Comparison of ENCODE assay signal across 8 mouse cellular contexts in genomic region chr10:87024884-87025283, GRCm38 (mm10). TPM values are rescaled to one million over a fixed set of nuclear protein-coding genes. Genes with fewer than 3 reads are reported as not detected.
DNase-seq lines count a peak whose midpoint lies in the region; ATAC-seq and TF ChIP-seq lines count a peak whose summit lies in the region.

No protein-coding gene starts in this region.

- 2% methylated on average over 9 of the region's 10 CpGs for WGBS in forebrain, embryonic 12.5 days

- H3K4me1 ChIP-seq in CH12.LX (ENCODE audit: control insufficient read depth in 1 of 2, insufficient read depth in 2 of 2): no peaks in the 10 kb centered on the region
- no peaks in the 10 kb centered on the region for H3K4me1 ChIP-seq in forebrain, embryonic 12.5 days

- no peak for TF ChIP-seq EP300 in CH12.LX (IDR thresholded peaks at IDR 0.05; ENCODE audit: low read length)

- ATAC-seq in forebrain, embryonic 12.5 days (ENCODE audit: low FRiP score): peak; percentile 91
- ATAC-seq in neutrophil, adult 5-6 weeks (ENCODE audit: extremely low read depth, insufficient number of reproducible peaks, low FRiP score, poor library complexity, severe bottlenecking): peak; percentile 90

- H3K79me2 ChIP-seq in CH12.LX (replicated peaks; ENCODE audit: control insufficient read depth, extremely low read depth, insufficient read depth, poor library complexity, severe bottlenecking): no peaks in the 10 kb centered on the region

- dilution Hi-C loops in CH12.LX (cut with MboI; ENCODE audit: extremely low pct_ligation_motif_present, extremely low pct_unique_long_range_greater_than_20kb, low sequenced_read_pairs): no loop called here

- TF ChIP-seq RAD21 in CH12.LX (IDR thresholded peaks at IDR 0.05; ENCODE audit: low read depth, low read length): peak; percentile 98

- no peak overlapping the region for H3K27ac ChIP-seq in CH12.LX (ENCODE audit: insufficient read depth, low read depth)
- H3K27ac ChIP-seq in forebrain, embryonic 12.5 days: no peak overlapping the region

- H3K36me3 ChIP-seq in CH12.LX (replicated peaks in 1 of 2; ENCODE audit: control insufficient read depth in 1 of 2, insufficient read depth in 1 of 2, low read length in 1 of 2): no peaks in the 10 kb centered on the region
- no peaks in the 10 kb centered on the region for H3K36me3 ChIP-seq in forebrain, embryonic 12.5 days (replicated peaks)

- DNase-seq in CH12.LX (ENCODE audit: extremely low read depth): peak; percentile 86
- peak; percentile 62 for DNase-seq in c-Kit-positive CD71-negative TER-119-negative erythroid progenitor cells, embryonic 14.5 days (ENCODE audit: low read depth)
- DNase-seq in heart, postnatal 14 days: peak; percentile 81 to 89
- DNase-seq in kidney, postnatal 4 days: peak; percentile 91
- peak; percentile 62 to 77 for DNase-seq in lung, adult 18-20 months
- peak; percentile 93 for DNase-seq in testis, postnatal 10 days (ENCODE audit: low spot score)

- in situ Hi-C loops in CH12.LX (cut with MboI; ENCODE audit: low pct_ligation_motif_present, low pct_unique_long_range_greater_than_20kb, low sequenced_read_pairs): loop anchor here (10.0 kb wide), 1 partner anchor 480 kb away; no protein-coding TSS in a partner anchor

- H3K4me2 ChIP-seq in CH12.LX (ENCODE audit: insufficient read depth, low read depth, poor library complexity, severe bottlenecking): no peak overlapping the region
- no peak overlapping the region for H3K4me2 ChIP-seq in forebrain, embryonic 12.5 days

- intact Hi-C loops in heart, postnatal 14 days (cut with DNase I): loop anchor here (1.0 to 5.0 kb wide), 3 partner anchors 32 to 1302 kb away; no protein-coding TSS in a partner anchor

- H3K9ac ChIP-seq in CH12.LX (ENCODE audit: insufficient read depth, low read depth): no peak overlapping the region
- no peak overlapping the region for H3K9ac ChIP-seq in forebrain, embryonic 12.5 days

- TF ChIP-seq CTCF in CH12.LX (conservative IDR thresholded peaks at IDR 0.05 in 1 of 2, IDR thresholded peaks at IDR 0.05 in 1 of 2; ENCODE audit: low read depth in 2 of 2, low read length in 2 of 2): peak; percentile 75 to 99

- no peaks in the 10 kb centered on the region for H3K9me3 ChIP-seq in CH12.LX (replicated peaks; ENCODE audit: low read length)
- H3K9me3 ChIP-seq in forebrain, embryonic 12.5 days: no peaks in the 10 kb centered on the region

- no peak overlapping the region for H3K4me3 ChIP-seq in CH12.LX (replicated peaks in 1 of 3; ENCODE audit: low read depth in 2 of 3, low read length in 2 of 3, poor library complexity in 1 of 3)
- H3K4me3 ChIP-seq in forebrain, embryonic 12.5 days (replicated peaks): no peak overlapping the region

- H3K27me3 ChIP-seq in CH12.LX (replicated peaks): no peaks in the 10 kb centered on the region
- 0 out of 2 replicates have a peak, but pooled peaks cover 3% of the 10 kb centered on the region for H3K27me3 ChIP-seq in forebrain, embryonic 12.5 days

- TF ChIP-seq POLR2A in CH12.LX (IDR thresholded peaks at IDR 0.05; ENCODE audit: low read depth, low read length): no peak

TF ChIP-seq in CH12.LX, 34 proteins besides CTCF, POLR2A, EP300 and RAD21:
- no peak for TF ChIP-seq ZNF384 (IDR thresholded peaks at IDR 0.05; ENCODE audit: low read depth, low read length)
- peak; percentile 31; the same call in 1 of the 2 replicates for TF ChIP-seq IRF4 (IDR thresholded peaks at IDR 0.05; ENCODE audit: low read depth, low read length)
- TF ChIP-seq ZC3H11A (IDR thresholded peaks at IDR 0.05; ENCODE audit: low read depth, low read length): peak; percentile 91
- TF ChIP-seq NELFE (IDR thresholded peaks at IDR 0.05; ENCODE audit: low read depth, low read length): peak; percentile 23; the same call in 1 of the 2 replicates
- TF ChIP-seq SMC3 (IDR thresholded peaks at IDR 0.05; ENCODE audit: low read depth, low read length): peak; percentile 99
- no peak for TF ChIP-seq E2F4 (IDR thresholded peaks at IDR 0.05; ENCODE audit: insufficient replicate concordance, low read depth, low read length)

RNA-seq across cellular contexts. Expression of gene Stab2, which starts 17.1 kb away (rescaled TPM):
- total RNA-seq in CH12.LX (2012; rRNA removed) (not detected in 2 replicates), CH12.LX (2014; rRNA removed) (not detected in 2 replicates)
- polyA plus RNA-seq in CH12.LX (2012; ENCODE audit: insufficient read length, low read depth): 0.09 and 0.12 TPM in 2 replicates
- polyA plus RNA-seq in forebrain, embryonic 12.5 days (2016; fragmentation: Nextera tagmentation; extraction: Ambion mirVana): 0.10 TPM in 1 of 2 replicates, not detected in the other
- total RNA-seq in heart, postnatal 14 days (2021): under 1 TPM; 0.17 to 0.41 TPM
- total RNA-seq in neutrophil, adult 5-6 weeks (2017): not detected in 2 replicates

RNA-seq across cellular contexts. Expression of gene 1700113H08Rik, which starts 33.0 kb away (rescaled TPM):
- not detected in 2 replicates for total RNA-seq in CH12.LX (2012; rRNA removed)
- not detected in 2 replicates for total RNA-seq in CH12.LX (2014; rRNA removed)
- not detected in 2 replicates for polyA plus RNA-seq in CH12.LX (2012; ENCODE audit: insufficient read length, low read depth)
- polyA plus RNA-seq in forebrain, embryonic 12.5 days (2016; fragmentation: Nextera tagmentation; extraction: Ambion mirVana): 0.27 TPM in 1 of 2 replicates, not detected in the other
- under 1 TPM in 1 of 2 experiments, not detected in 1; 0.29 TPM for total RNA-seq in heart, postnatal 14 days (2021)
- total RNA-seq in neutrophil, adult 5-6 weeks (2017): not detected in 2 replicates
